Mouse (Mus musculus) gastrocnemius, postnatal 4 days (tissue): ENCODE measurements around the gene Gfra4. TPM values are rescaled to one million over a fixed set of nuclear protein-coding genes. Genes with fewer than 3 reads are reported as not detected.

Experiments used
- DNase-seq, 2 experiments: peaks; one replicate each; pipeline ENCODE4 v3.0.0; 2021 to 2022; ENCODE audit warnings: low spot score in 2 of 2, mixed read lengths in 2 of 2
- long read RNA-seq, 2 experiments: library from polyadenylated mRNA; stranded (forward); transcript quantifications; one replicate each; pipeline ENCODE4 v2.0.0; 2021
- total RNA-seq, 2 experiments: library from RNA; stranded (reverse); gene quantifications; 2 replicates each; pipeline ENCODE4 v1.2.3; 2021

Gfra4 gene
- total RNA-seq: 1 to 10 TPM; 5.5 to 6.5 TPM
- long read RNA-seq, experiment 1, partial matches to known transcripts: 11 of 20 reads
- long read RNA-seq, experiment 1, other reads (novel, unspliced or antisense): 4 of 20 reads
- long read RNA-seq, experiment 2, partial matches to known transcripts: 2 of 8 reads
- long read RNA-seq, experiment 2, other reads (novel, unspliced or antisense): 2 of 8 reads

DNA sequence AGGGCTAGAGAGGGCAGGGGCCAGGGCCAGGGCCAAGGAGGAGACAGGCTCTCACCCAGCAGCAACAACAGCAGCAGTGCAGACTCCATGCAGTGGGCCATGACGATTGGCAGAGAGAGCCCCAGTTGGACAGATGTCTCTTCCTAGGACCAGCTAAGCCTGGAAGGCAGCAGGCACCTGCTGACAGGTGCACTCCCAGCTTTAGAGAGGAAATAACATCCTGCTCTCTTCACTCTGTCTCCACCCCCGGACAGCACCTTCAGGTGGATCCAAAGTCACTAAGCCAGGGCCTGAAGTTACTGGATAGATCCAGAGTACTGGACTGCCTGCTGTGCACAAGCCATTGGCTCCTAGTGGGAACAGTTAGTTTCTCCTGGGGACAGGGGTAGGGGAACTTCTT is at the start of gene Gfra4:
Gene Gfra4, minus strand, starts transcription at position 101 of the 400 bp plus-strand sequence.
- DNase-seq: no peak

DNA sequence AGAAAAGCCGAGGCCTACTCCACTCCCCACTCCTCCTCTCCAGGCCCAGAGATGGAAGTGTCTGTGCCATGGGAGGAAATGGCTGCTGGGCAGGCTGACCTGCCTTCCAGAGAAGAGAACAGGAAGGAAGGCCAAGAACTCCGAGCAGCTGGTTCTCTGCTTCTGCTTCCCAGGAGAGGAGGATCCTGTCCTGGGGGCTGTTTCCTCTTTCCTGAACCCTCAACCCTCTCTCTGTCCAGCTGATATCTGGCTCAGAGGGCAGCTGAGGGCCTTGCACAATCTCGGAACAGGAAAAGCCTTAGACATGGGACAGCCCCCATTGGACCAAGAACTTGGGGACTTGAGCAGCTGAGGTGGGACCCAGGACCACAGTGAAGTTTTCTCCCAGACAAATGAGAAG is 48.0 kb upstream of the Gfra4 start:
- no peak for DNase-seq

DNA sequence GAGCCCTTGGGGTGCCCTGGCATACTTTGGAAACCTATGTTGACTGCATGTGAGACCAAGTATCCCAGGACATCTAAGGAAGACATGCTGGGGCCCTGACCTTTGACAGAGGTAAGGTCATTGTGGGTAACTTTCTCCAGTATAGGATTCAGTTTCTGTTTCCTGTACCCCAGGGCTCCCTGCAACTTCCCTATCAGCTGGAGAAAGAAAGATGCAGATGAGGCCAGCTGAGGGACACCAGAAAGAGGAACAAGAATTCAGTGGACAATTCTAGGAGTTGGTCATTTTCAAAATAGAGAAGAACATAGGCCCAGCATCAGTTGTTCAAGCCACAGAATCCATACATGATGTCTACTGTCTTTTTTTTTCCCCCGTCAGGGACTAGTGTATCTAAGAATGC is 46.7 kb upstream of the Gfra4 start:
- no peak for DNase-seq

DNA sequence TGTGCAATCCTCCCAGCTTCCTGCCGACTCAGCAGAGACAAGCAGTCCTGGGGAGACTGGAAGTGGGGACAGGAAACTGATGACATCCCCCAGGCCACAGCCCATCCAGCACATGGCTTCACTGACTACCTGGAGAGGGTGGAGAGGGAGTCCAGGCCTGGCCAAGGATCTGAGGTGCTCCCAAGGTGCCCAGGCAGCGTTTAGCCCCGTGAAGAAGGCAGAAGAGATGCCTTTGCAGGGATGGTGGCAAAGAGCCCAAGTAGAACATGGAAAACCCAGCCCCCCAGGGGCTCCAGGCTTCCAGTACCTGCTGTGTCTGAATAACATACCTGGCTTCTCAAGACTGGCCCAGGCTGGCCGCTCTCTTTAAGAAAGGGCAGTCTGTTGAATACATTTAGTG is 45.7 kb upstream of the Gfra4 start:
- DNase-seq: no peak

DNA sequence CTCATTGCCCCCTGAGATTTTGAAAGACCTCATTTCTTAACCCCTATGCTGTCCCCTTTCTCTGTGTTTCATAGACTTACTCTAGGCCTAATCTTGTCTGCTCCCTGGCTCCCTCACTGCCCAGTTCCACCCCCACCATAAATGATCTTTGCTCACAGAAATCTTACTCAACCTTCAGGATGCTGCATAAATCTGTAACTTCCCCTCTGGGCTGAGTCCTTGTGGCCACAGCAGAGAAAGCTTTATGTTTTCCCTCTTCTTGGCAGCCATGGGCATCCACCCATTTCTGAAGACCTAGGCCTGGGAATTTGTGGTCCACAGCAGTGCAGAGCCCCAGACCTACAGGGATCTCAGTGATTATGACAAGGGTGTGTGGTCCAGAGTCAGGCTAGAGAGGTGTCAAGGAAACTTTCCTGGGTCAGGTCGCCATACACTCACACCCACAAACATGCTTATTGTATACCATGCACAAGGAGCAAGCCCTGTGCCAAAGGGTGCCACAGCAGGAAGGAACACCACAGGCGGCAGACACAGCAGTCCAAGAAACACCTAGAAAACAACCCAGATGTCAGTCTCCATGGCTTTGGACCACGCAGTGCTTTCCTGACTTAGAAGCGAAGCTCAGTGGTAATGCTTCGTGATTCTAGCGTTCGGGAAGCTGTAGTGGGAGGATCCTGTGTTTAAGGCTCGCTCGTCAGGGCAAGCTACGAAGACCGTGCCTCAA is 43.9 kb upstream of the Gfra4 start, which contains the start of gene Siglec1:
Gene Siglec1, minus strand, starts transcription at position 99 of the 724 bp plus-strand sequence.
- DNase-seq: no peak

DNA sequence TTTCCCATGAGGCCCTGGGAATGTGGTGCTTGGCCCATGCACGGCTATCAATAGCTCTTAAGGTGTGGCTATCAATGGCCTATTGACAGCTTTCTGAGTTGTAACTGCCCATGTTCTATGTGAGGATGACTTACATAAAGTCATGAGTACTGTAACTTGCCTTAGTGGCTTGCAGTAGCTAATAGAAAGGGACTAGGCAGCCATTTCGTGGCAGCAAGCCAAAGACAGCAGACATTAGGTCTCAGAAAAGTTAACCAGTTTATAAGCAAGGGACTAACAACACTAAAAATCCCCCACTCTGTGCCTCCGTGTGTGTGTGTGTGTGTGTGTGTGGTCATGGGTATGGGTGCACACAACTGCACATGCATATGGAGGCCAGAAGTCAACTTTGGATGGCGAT is 41.3 kb upstream of the Gfra4 start:
- DNase-seq: no peak

DNA sequence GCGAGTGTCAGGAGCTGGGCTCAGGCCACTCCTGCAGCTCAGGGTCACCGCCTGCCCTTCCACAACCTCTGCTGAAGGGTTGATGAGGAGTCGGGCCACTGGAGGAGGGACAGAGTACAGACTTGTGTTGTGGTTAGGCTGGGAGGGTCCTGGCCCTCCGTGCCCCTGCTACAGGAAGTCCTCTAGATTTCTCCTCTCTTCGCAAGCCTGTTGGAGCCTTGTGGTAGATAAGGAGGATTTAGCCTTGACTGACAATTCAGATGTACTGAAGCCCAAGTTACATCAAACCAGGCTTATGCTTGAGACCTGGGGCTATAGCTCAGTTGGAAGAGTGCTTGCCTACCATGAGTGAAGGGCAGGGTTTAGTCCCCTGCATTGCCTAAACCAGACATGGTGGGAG is 37.6 kb upstream of the Gfra4 start:
- no peak for DNase-seq

DNA sequence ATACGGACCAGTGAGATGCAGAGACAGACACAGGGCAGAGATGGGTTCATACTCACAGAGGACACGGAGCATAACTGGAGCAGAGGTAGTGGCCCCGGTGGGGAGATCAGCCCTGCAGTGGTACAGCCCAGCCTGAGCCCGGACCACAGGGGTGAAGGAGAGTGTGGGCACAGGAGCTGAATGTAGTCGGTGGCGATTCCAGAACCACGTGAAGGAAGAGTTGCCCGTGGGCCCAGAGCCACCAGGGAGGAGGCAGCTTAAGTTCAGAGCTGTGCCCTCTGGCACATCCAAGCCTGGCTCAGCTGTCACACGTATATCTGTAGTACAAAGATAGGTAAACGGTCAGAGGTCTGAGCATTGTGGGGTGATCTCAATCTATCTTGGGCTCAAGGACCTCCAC is 29.6 kb upstream of the Gfra4 start:
- DNase-seq: no peak

DNA sequence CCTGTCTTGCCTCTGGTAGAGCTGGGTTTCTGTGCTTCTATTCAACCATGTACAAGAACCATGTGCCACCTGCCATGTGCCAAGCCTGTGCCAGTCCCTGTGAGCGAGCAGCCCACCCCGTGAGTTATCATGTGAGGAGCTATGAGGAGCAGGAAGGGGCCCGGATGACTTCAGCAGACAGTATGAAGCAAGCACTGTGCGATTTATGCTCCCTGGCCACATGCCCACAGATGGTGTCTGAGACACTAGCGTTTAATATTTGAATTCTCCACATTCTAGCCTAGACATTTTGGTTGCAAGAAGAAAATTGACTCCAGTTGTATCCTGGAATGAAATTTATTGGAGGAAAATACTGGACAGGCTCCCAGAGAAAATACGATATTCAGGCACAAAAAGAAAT is 24.6 kb upstream of the Gfra4 start:
- DNase-seq: peak in 1 of 2 experiments; percentile 80

DNA sequence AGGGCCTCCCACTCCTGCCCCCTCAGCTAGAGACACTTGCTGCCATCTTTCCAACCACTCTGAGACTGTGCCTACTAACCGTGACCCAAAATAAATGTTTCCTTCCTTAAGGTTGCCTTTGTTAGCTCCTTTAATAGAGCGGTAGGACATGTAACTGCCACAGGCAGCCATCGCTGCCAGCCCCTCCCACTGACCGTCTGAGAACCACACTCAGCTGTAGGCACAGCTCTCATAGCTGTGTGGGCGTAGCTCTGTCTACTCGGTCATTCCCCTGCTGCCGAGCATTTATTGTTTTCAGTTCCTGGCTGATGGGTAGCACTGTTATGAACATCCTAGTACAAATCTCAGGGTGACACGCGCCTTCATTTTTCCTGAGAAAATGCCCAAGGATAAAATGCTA is 23.5 kb upstream of the Gfra4 start:
- DNase-seq: no peak

DNA sequence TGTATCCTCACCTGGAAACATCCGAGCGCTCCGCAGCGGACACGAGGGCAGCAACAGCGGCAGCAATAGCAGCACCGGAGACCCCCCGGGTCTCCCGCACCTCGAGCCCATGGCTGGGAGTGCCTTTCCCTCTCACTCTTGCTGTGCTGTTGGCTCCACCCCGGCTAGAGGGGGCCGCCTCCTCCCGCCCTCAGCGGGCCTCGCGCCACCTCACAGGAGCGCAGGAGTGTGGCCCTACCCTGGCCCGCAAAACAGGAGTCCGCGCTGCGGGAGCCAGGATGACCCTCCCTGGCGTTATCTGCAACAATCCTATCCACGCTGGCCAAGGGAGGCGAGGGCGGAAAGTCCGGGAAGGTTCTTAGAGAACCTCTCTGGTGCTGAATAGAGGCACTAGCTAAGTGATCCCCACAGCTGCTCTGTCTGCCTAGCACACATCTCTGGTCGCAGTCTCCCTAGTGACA is 20.5 kb upstream of the Gfra4 start, which contains the start of gene Adam33:
Gene Adam33, minus strand, starts transcription at position 411 of the 461 bp plus-strand sequence.
- peak in 1 of 2 experiments; percentile 53 for DNase-seq

DNA sequence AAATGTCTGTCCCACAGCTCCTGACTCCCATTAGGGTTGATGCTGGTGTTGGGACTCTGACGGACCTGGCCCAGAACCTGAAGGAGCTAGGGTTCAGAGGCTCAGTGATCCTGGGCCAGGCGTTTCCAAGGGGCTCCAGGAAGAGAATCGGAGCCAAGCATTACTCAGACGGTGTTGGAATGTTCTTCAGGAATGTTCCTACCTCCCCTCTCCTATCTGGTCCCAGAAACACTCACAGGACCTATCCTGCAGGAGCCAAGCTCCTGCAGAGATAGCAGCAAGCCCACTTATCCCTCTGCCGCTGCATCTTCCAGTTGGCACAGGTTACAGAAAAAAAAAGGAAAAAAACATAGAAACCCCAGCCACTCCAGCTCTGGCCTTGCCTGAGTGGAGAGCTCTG is 18.7 kb upstream of the Gfra4 start:
- DNase-seq: no peak

DNA sequence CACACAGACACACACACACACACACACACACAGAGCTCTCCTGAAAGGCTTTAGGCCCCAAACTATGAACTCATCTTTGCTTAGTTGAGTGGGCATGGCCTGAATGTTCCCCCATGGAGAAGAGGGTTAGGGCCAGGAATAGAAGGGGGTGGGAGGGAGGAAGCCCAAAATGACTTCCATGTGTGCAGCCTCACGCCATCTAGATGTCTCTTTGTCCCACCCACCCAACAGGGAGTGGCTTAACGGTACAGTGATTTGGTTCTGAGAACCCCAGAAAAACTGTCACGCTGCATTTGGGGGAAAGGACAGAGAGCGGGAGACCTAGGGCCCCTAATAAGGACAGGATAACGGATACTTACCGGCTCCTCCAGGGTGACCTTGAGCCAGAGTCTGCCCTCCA is 17.9 kb upstream of the Gfra4 start:
- no peak for DNase-seq

DNA sequence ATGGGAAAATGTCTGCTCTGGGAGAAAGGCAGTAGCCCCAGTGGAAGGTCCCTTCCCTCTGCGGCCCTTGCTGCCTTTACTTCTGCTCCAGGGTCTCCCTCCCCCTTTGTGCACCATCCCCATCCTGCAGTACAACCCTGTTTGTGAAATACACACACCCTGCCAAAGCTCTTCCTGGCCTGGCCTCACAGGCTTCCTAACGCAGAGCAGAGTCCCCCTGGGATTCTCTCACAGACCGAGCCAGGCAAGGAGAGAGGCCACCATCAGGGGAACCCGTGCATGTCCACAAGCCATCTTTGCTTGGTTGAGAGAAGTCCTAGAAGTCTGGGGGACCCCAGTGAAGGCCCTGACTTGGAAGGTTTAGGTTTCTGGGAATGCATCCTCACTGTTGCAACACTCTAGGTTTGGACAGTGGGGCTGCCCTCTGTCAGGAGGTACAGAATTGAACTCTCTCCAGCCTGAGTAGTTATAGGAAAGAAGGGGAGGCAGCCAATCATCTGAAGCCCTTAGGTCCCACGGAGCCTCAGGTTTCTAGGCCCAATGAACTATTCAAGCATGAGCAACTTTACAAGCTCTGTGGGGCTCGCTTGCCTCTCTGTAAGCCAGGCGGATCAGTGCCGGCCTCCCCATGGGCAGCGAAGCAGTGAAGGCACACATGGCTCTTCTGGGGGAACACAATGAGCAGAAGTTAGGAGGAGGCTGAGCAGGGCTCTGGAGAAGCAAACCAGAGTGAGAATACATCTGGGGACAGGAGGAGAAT is 17.1 kb upstream of the Gfra4 start:
- peak in 1 of 2 experiments; percentile 68 for DNase-seq

DNA sequence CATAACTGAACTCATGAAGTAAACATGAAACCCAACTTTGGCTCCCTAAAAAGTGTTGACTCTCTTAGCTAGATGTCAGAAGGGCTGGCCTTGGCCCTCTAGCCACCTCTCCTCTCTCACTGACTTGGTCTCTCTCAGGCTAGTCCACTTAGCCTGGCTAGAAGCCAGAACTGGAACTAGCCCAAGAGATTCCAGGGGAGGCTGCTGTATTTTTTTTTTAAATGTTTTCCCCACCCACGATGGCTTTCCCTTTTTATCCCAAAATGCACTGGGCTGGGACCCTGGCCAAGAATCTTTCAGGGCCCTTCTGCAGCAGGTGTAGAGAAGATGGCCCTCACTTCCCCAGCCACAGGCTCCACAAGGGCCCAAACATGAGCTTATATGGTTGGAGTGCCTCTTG is 16.5 kb upstream of the Gfra4 start:
- DNase-seq: peak; percentile 68 to 88

DNA sequence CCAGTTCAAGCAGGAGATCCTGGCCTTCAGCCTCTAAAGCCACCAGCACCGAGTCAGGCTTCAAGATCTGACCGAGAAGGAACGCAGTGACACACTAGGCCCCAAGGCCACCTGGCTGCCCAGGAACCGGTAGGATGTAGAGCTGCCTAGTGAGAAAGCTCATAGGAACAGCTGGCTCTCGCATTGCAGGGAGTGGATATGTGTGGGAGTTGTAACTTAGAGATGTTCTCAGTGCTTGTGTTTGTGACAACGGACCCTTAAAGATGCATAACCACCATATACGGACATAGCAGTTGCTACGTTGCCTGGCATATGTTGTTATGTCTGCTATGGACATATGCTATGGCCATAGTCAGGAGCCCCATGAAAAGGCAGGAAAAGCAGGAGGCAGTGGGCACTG is 15.8 kb upstream of the Gfra4 start:
- no peak for DNase-seq

DNA sequence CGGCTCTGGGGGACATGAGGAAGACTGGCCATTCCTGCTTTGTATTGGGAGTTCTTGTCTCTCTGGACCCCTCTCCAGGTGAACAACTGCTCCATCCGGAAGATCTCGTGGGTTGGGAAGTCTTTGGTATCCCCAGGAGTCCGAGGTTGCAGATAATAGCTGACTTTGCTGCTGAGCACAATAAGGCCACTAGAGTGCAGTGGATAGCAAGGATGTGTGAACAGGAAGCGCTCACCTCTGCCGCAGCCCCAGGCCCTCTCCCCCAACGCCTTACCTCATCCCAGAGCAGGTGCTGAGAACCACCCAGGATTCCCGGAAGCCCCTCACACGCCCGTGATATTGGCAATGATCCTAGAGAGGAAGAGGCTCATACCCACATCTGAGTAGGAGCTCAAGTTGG is 13.3 kb upstream of the Gfra4 start:
- no peak for DNase-seq

DNA sequence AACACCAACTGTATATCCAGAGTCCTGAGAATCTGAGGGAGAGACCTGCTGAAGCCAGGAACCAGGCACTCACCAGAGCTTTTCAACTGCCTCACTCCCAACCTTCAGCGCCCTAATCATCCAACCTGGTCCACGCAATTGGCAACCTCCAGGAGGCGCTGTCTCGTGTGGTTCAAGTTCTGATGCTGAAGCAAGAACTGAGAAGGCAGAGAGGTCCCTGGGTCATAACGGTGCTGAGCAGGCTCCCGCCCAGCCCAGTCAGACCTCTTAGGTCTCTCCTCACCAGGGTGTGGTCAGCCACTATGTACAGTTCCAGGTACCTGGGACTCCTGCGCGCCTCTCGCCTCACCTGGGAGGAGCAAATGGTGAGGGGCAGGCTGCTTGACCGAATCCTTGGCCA is 12.7 kb upstream of the Gfra4 start:
- DNase-seq: peak in 1 of 2 experiments; percentile 65

DNA sequence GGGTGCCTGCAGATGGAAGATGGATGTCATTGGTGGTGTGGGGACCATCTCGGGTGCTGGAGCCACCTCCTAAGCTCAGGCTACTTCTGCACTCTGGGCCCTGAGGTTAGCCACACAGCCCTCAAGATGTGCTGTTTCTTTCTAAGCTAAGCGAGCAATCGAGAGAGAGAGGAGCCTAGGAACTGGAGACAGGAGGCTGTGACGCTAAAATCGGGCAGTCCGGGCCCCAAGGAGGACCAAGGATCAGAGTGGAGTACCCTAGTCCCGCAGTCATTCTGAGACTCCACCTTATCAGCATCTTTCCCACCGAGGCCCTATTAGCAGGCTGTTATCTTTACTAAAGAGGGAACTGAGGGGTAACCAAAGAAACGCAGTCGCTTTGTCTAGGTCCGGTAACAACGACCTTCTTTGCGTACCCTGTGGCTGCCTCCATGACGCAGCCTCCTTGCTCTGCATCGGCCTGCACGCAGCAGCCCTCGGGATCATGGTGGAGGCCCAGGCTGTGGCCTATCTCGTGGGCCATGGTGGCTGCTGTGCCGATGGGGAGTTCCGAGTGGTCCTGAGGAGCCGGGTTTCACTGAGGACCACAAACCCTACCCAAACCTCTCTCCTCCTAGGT is 11.9 kb upstream of the Gfra4 start:
- DNase-seq: no peak

DNA sequence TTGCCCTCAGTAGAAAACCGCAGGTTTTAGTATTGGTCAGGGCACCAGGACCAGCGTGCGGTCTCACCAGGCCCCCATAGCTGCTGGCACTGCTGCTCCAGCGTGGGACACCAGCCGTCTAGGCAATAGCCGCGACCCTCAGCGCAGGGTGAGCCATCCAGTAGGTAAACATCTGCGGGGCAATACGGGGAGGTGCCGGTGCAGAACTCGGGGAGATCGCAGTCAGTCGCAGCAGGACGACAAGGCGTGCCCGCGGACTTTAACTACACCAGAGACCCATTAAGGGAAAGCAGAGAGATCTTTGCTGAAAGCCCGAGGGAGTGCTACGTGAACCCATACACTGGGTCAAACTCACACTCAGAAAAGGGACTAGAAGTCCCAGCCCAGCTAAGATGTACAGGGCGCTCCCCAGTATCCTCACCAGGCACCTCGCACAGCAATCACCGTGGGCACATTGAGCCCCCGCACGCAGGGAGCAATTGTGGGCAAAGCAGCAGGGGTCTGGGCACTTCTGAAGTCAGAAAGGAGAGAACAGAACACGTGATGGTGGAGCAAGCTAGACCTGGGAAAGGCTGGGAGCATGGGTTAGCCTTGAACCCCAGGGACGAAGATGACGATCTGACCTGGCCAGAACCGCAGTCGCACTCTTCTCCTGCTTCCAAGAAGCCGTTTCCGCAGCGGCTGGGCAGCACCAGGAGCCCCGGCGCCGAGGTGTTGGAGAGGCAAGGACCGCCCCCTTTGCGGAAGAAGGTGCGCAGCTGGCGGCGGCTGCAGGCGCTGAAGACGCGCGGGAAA is 11.2 kb upstream of the Gfra4 start:
- peak in 1 of 2 experiments; percentile 10 for DNase-seq
